Mouse (Mus musculus) CD4-positive helper T cell, adult 2 months (primary cell): ENCODE measurements around the gene Abhd17c.
"Not testable (repeated sequence)": the region's sequence is repeated elsewhere in the genome, so short reads cannot be mapped to it uniquely, and the experiment has no call there.

Experiments used
- DNase-seq: peaks from one replicate; pipeline ENCODE4 v3.0.0-alpha.2; 2012; ENCODE audit warnings: low read depth, missing footprints, low spot score

Gene Abhd17c

GRCm38 (mm10) chr7:84151001-84151959 lies at the start of gene Abhd17c:
Gene Abhd17c, minus strand, starts transcription at chr7:84151893.
- peak; percentile 62 for DNase-seq

GRCm38 (mm10) chr7:84197208-84197860 lies 45.6 kb upstream of the Abhd17c start:
- DNase-seq = peak; percentile 17

- DNase-seq = peak; percentile 66
Measured at GRCm38 (mm10) chr7:84196221-84196620, 44.5 kb upstream of the Abhd17c start.

GRCm38 (mm10) chr7:84192256-84192655 lies 40.6 kb upstream of the Abhd17c start:
- peak; percentile 53 for DNase-seq

- DNase-seq = no peak
Measured at GRCm38 (mm10) chr7:84191476-84191875, 39.8 kb upstream of the Abhd17c start.

- DNase-seq = no peak
Measured at GRCm38 (mm10) chr7:84188196-84188595, 36.5 kb upstream of the Abhd17c start.

GRCm38 (mm10) chr7:84185196-84185595 lies 33.5 kb upstream of the Abhd17c start:
- no peak for DNase-seq

GRCm38 (mm10) chr7:84184703-84185102 lies 33.0 kb upstream of the Abhd17c start:
- no peak for DNase-seq

GRCm38 (mm10) chr7:84178809-84179208 lies 27.1 kb upstream of the Abhd17c start:
- not testable (repeated sequence) for DNase-seq

- DNase-seq = no peak
Measured at GRCm38 (mm10) chr7:84174655-84175448, 23.2 kb upstream of the Abhd17c start.

GRCm38 (mm10) chr7:84173394-84173793 lies 21.7 kb upstream of the Abhd17c start:
- DNase-seq = peak; percentile 49

- DNase-seq = no peak
Measured at GRCm38 (mm10) chr7:84171177-84171787, 19.6 kb upstream of the Abhd17c start.

- no peak for DNase-seq
Measured at GRCm38 (mm10) chr7:84168355-84168754, 16.7 kb upstream of the Abhd17c start.

GRCm38 (mm10) chr7:84166721-84167419 lies 15.2 kb upstream of the Abhd17c start:
- peak; percentile 47 for DNase-seq

GRCm38 (mm10) chr7:84166007-84166406 lies 14.3 kb upstream of the Abhd17c start:
- DNase-seq = peak; percentile 54

GRCm38 (mm10) chr7:84165288-84165687 lies 13.6 kb upstream of the Abhd17c start:
- DNase-seq = peak; percentile 49

- DNase-seq = peak; percentile 81
Measured at GRCm38 (mm10) chr7:84164880-84165279, 13.2 kb upstream of the Abhd17c start.

- no peak for DNase-seq
Measured at GRCm38 (mm10) chr7:84164419-84164818, 12.7 kb upstream of the Abhd17c start.

GRCm38 (mm10) chr7:84163585-84163984 lies 11.9 kb upstream of the Abhd17c start:
- no peak for DNase-seq

GRCm38 (mm10) chr7:84159414-84159813 lies 7.7 kb upstream of the Abhd17c start:
- no peak for DNase-seq

GRCm38 (mm10) chr7:84153821-84154220 lies 2.1 kb upstream of the Abhd17c start:
- no peak for DNase-seq
